Mouse (Mus musculus) liver, adult (tissue): ENCODE results near the gene Aifm1.

ENCODE experiments used
- GATA4 ChIP-seq: IDR thresholded peaks from 2 replicates; pipeline ENCODE4 v1.6.1; 2014; ENCODE audit warnings: mild to moderate bottlenecking, low read length; ENCODE audit not compliant: insufficient replicate concordance

Gene Aifm1

DNA sequence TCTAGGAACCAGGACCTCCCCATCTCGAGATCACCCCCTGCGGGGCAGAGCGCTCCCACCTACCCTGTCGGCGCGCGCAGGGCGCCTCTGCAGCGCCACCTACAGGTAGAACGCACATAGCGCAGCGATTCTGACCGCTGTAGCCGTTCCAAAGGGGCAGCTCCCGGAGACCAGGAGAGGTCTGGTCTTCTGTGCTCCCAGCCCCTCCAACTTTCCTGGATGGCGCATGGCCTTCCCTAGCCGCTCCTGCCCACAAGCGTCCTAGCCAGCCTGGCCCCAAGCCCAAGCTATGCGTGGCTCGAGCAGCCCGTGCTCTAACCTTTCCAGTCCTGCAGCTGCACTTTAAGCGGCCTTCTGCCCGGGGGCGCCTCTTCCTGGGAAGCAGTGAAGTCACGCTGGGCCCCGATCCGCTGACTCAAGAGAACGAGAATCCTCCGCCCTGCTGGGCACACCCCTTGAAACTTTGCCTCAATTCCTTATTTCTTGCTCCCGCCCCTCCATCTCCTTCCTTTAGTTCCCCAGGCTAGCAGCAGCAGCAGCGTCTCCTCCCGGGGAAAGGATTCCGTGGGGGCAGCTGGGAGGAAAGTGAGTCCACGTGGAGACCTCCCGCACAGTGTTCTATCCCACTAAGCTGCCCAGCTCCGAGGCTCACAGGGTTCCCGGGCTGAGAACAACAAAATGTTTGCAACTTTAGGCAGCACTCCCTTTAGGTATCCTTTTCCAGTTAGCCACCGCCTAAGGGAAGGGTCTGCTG lies 50.4 kb downstream of the Aifm1 start, which contains the start of gene Elf4:
Gene Elf4 (minus strand): TSS at position 379 of the 754 bp plus-strand sequence.
- no peak for TF ChIP-seq GATA4

- TF ChIP-seq GATA4, result no peak
Measured at GRCm38 (mm10) chrX:48462297-48462696, 51.1 kb downstream of the Aifm1 start.

- TF ChIP-seq GATA4, result no peak
Measured at GRCm38 (mm10) chrX:48461006-48461405, 52.4 kb downstream of the Aifm1 start.

- no peak for TF ChIP-seq GATA4
Measured at GRCm38 (mm10) chrX:48460496-48460895, 52.9 kb downstream of the Aifm1 start.

GRCm38 (mm10) chrX:48456956-48457355 lies 56.4 kb downstream of the Aifm1 start:
- TF ChIP-seq GATA4, result no peak

- no peak for TF ChIP-seq GATA4
Measured at GRCm38 (mm10) chrX:48455018-48455417, 58.3 kb downstream of the Aifm1 start.

DNA sequence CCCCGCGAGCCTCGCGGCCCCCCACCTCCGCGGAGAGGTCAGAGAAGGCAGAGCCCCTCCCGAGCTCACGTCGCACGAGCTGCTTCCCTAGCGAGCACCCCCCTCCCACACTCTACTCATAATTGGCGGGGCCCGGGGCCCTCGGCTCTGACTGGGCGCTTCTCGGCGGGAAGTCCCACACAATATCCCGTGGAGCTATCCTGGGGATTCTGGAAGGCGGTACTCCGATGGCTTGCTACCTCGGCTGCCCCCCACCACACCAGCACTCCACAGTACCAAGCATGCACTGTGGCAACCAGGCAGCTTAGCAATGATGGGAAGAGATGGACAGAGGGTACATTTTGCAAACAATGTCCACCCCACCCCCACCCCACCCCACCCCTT lies 58.9 kb downstream of the Aifm1 start:
- TF ChIP-seq GATA4, result no peak

DNA sequence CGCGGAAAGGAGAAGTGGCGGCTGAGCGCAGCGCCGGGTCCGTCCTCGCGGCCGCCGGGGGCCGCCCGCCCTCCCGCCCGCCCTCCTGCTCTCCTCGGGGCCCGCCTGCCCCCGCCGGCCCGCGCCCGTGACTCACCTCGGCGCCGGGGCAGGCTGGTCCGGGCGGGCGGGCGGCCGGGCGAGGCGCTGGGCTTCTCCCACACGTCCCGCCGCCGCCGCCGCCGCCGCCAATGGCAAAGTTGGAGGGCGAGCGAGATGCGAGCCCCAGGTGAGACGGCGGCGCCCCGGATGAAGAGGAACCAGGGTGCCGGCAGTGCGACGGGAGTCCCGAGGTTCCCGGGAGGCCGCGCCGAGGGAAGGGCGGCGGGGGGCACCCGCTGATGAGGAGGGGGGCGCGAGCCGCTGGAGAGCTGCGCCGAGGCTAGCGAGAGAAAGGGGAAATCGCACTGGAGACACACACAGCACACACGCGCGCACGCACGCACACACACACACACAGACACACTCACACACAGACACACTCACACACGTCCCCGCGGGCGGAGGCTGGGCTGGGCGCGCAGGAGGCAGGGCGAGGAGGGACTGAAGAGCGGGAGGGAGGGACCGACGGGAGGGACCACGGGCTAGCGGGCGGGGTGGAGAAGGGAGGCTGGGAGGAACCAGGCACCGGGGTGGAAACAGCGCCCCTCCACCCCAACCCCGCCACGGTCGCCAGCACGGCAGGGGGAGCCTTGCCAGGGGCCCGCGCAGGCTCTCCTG lies 59.4 kb downstream of the Aifm1 start:
- TF ChIP-seq GATA4, result no peak

GRCm38 (mm10) chrX:48452931-48453673 lies 60.3 kb downstream of the Aifm1 start:
- TF ChIP-seq GATA4, result no peak

GRCm38 (mm10) chrX:48452231-48452890 lies 61.0 kb downstream of the Aifm1 start:
- no peak for TF ChIP-seq GATA4

DNA sequence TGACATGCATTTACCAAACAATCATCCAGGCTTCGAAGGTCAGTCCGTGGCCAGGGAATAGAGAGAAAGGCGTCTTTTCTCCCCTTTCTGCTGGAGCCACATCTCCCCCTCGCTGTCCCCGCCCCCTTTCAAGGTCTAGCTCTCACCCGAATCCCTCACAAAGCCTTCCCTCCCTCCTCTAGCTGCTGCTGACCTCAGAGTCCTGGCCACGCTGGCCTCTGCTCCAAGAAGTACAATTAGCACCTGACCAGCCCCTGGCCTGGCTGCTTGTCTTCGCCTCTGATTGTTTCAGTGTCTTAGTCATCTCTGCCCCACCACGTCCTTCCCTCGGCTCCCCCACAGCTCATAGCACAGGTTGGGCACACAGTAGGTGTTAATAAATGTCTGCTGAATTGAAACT lies 63.7 kb downstream of the Aifm1 start:
- TF ChIP-seq GATA4, result no peak

DNA sequence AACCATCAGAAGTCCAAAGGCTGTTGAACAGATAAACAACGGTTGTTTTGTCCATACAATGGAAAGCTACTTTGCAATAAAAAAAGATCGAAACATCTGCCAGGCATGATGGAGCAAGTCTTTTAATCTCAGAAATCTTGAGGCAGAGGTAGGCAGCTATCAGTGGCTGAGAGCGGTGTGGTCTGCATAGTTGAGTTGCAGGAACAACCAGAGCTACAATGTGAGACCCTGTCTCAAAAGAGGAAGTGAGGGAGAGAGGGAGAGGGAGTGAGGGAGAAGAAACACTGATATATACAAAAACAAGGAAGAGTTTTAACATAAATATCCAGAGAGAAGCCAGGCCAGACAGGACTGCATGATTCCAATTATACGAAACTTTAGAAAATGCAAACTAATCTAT lies 68.7 kb downstream of the Aifm1 start:
- TF ChIP-seq GATA4, result no peak

- TF ChIP-seq GATA4, result no peak
Measured at GRCm38 (mm10) chrX:48441954-48442353, 71.4 kb downstream of the Aifm1 start.

DNA sequence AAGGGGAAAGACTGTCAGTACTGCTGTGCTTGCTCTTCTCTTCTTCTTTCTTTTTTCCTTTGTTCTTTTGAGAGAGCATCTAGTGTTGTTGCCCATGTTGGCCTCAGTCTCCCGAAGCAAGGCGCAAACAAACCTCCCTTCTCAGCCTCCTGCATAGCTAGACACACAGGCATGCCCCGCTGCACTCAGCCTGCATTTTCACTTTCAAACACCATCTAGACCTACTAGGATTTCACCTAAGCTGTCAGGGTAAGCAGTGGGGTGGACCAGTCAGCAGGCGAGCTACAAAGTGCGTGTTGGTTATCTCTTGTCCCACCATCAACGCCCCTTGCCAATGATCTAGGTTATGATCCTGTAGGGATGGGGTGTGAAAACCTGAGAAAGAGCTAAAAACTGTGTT lies 71.8 kb downstream of the Aifm1 start:
- TF ChIP-seq GATA4, result no peak

DNA sequence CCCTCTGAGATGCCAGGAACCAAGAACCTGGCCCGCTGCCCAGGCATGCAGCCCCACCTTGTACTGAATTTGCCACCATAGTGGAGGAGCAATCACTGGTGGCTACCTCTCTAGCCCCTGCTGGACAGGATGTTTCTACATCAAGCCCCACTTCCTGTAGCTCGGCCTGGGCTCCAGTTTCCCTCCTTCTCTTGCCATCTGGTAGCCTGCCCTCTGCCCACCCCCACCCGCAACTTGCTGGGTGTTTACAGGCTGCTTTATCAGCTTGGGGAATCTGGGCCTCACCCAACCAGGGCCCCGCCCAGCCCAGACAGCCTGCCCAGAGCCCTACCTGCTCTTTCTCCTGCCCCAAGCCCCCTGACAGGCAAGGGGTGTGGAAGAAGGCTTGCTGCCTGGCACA lies 74.3 kb downstream of the Aifm1 start:
- no peak for TF ChIP-seq GATA4
